Mouse (Mus musculus) mouse embryonic stem cell (cell line): ENCODE measurements around the gene Tha1.

Source experiments
- in situ Hi-C, 2 experiments: fragments of 300-500 bp; cut with MboI; formaldehyde crosslinking; loops; 1 replicate in 1 of 2; 3 replicates in 1 of 2; pipeline ENCODE4 v1.14.3; 2019 to 2020; ENCODE audit warnings: low sequenced_read_pairs in 2 of 2, low pct_unique_long_range_greater_than_20kb in 1 of 2, mixed read lengths in 1 of 2; ENCODE audit not compliant: unreplicated experiment in 1 of 2

The Tha1 gene

DNA sequence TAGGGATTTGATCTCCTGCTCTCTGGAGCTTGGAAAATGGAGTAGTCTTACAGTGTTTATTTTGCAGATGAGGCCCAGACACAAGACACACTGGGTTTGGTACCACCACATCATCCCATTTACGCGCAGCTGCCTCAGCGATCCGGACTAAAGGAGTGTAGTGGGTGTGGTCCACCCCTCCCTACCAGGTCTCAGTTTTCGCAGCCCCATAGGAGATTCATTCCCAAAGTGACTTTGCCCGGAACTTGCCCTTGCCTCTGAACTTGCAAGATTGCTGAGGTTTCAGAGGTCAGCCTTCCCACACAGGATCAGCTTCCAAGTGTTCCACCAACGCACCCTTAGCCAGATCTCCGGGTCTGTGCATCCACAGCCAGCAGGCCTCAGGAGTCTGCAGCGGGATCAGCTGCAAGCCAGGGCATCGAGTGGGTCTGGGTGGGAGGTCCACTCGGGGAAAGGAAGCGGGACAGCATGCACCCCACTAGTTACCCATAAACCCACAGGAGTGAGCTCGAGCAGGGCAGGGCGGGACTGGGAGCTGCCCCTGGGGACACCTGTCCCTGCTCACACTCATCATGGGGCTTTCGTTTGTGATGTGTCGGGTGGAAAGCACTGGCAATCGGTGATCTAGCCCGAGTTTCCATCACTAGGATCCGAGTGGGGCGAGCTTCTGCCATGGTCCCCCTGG lies 15.0 kb upstream of the Tha1 start:
- in situ Hi-C loops = loop anchor here in 1 of 2 experiments (10.0 kb wide), 1 partner anchor 136 kb away; no protein-coding TSS in a partner anchor

DNA sequence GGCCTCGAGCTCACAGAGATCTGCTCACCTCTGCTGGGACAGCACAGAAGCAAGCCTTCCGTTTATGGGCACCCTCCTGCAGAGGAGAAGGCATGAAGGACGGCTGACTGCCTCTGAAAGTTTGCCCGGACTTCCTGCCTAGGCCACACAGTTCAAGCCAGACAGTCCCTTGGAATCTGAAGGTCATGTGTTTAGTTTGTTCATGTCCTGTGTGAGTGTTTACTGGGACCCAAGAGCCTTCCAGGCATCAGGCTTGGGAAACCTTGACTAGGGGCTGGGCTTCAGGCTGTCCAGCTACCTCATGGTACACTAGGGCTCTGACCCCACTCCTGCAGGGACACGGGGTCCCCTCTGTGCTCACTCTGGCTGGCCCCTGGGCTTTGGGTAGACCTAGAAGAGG lies 12.7 kb upstream of the Tha1 start:
- in situ Hi-C loops = loop anchor here in 1 of 2 experiments (10.0 kb wide), 1 partner anchor 139 kb away; no protein-coding TSS in a partner anchor

DNA sequence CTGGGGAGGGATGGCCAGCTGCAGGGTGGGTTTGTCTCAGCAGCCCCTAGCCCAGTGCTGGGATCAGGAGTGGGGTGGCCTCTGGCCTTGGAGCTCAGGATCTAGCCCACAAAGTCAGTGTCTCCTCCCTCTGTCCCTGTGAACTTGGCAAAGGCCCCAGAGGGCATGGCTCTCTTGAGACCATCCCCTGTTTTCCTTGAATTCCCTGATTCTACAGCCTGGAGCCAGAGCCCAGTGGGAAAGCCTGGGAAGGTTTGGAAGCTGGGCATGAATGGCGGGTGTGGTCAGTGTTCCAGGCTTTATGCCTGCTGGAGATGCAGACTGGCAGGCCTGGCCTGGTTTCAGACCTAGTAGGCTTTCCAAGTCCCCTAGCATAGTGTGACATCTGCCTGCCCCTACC lies 8.9 kb upstream of the Tha1 start:
- in situ Hi-C loops = loop anchor here in 1 of 2 experiments (10.0 kb wide), 1 partner anchor 143 kb away; no protein-coding TSS in a partner anchor

DNA sequence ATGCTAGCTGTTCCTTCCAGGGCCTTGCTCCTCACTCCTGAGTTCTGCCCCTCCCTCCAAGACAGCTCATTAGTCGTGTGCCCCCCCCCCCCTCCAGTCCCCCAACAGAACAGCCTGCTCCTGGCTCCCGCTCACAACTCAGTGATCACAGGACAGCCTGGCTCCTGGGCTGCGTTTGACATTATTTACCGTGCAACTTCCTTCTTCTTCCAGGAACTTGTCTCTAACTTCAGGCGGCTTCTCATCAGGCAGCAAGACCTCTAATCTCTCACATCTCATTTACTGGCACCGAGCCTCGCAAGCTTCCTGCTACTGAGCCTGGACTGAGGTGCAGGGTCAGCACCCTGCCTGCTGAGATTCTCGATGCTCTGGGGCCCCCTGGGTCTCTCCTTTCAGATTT lies 8.5 kb upstream of the Tha1 start:
- in situ Hi-C loops = loop anchor here in 1 of 2 experiments (10.0 kb wide), 1 partner anchor 143 kb away; no protein-coding TSS in a partner anchor

DNA sequence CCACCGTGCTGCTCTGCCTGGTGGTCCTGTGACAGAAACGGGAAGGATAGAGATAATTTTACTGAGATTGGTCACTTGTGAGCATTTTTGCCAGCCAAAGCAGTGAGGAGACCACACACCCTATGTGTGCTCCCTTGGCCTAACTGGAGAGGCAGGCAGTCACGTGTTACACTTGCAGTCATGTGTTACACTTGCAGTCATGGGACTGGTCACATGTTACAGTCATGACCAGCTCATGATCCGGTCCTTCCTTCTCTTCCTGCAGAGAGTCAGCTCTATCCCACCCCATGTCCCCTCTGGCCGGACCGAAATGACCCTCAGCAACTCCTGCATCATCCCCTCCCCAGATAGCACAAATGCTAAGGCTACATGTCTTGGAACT lies 7.7 kb upstream of the Tha1 start:
- in situ Hi-C loops = loop anchor here in 1 of 2 experiments (10.0 kb wide), 1 partner anchor 144 kb away; no protein-coding TSS in a partner anchor

DNA sequence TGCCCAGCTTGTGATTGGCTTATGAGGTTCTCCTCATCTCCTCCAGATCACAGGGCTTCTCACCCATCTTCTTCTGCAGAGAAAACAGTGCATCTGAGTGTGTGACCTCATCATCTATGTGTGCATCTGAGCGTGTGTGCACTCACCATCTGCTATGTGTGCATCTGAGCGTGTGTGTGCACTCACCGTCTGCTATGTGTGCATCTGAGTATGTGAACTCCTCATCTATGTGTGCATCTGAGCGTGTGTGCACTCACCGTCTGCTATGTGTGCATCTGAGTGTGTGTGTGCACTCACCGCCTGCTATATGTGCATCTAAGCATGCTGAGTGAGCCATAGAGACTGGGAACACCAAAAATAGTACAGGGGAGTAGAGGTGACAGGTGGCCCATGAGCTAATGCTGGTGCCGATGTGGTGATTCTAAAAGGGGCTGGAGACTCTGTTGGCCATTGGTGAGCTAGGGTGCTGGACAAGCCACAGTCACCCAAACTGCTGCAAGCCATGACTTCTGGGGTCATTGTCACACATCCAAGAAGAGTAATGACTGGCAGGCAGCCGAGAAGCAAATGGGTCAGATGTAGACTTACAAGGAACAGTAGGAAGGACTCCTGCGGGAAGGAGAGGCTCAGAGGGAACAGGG lies 7.2 kb upstream of the Tha1 start:
- in situ Hi-C loops = loop anchor here in 1 of 2 experiments (10.0 kb wide), 1 partner anchor 144 kb away; no protein-coding TSS in a partner anchor

DNA sequence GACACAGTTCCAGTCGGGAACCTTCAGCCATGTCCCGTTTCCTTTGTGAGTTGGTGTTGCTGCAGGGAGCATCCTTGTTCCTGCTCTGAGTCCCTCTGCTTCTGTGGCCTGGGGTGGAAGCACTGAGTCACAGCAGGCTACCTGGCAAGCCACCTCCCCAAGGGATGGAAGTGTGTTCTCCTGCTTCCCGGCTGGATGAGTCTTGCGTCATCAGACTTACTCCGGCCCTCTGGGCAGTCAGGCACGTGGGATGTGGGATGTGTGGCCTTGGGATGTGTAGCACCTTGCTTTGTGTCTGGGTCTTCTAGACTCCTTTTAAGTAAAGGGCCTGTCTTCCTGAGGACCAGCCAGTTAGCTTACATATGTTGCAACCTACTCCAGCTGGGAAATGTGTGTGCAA lies 6.4 kb upstream of the Tha1 start:
- in situ Hi-C loops = loop anchor here (10.0 kb wide), 1 partner anchor 145 kb away; no protein-coding TSS in a partner anchor

DNA sequence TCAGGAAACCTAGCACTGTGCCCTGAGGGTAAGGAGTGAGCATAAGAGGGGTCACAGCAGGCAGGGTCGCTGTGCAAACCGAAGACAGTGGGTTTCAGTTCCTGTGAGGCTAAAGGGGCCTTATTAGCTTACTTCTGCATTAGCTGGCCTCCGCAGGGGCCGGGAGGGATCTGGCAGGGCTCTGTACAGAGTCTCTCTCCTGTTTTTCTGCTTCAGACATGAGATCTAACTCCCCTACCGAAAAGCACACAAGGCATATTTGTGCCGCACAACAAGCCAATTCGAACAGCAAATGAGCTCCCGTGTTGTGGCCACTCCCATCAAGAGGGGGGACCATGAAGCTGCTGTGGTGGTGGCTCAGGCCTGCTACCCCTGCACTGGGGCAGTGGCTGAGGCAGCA lies 5.6 kb upstream of the Tha1 start:
- in situ Hi-C loops = loop anchor here in 1 of 2 experiments (10.0 kb wide), 1 partner anchor 146 kb away; no protein-coding TSS in a partner anchor

DNA sequence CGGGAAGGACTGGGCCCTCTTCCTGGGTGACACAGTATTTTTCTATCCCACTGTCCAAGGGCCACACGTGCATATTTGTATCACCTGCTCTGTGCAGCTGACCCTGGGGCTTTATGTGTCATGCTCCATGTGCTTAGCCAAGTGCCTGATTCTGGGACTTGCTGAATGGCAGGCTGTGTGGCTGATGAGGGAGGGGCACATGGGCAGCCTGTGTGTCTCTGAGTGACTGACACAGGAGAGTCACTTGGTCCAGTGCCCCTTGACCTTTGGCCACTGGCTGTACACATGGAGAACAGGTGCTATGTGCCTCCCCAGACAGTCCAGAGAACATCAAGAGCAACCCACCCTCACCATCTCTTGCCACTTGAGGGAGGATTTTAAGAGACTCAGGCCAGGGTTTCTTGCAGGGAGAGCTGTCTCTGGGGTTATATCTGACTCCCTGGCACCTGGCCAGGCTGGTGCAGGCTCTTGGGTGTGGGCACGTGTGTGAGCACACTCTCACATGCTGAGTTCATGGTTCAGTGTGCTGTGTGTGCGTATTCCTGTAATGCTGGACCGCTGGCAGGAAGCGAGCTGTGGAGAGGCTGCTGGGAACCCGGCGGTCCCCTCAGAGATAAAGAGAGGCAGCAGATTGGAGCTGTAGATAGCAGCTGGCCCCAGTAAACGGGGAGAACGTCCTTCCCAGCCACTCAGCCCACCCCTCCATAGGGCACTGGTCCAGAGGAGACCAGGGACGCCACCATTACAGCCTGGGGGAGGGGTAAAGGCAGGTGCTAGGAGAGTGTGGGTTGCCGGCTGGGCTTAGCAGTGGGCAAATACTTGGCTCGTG lies 4.8 kb upstream of the Tha1 start:
- in situ Hi-C loops = loop anchor here in 1 of 2 experiments (10.0 kb wide), 1 partner anchor 147 kb away; no protein-coding TSS in a partner anchor

DNA sequence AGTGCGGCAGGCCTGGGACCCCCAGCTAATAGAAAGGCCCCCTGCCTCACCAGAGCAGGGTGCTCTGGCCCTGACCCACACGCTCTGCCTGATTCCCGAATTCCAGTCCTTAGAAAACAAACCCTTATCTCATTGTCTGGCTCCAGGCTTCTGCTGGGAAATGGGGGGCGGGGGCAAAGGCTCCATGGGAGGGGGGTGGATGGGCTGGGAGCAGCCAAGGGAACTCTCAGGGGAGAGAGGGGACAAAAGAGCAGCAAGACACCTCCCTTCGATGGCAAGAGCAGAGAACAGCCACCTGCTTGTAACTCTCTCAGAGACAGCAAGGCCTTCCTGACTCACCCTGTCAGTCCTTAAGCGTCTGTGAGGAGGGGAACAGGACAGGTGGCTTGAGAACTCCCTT lies 2.4 kb upstream of the Tha1 start:
- in situ Hi-C loops = loop anchor here in 1 of 2 experiments (10.0 kb wide), 1 partner anchor 149 kb away; no protein-coding TSS in a partner anchor

DNA sequence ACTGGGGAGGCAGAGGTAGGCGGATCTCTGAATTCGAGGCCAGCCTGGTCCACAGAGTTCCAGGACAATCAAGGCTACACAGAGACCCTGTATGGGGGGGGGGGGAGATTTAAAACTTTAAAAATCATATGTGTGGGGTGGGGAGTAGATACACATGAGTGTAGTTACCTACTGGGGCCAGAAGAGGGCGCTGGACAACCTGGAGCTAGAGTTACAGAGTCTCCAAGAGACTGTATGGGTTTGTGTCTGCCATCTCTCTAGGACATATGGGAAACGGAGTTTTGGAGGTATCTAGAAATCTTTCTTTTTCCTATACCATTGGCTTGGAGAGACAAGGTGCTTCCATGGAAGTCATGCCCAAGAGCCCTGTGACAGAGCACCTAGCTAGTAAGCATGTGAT lies 1.1 kb upstream of the Tha1 start:
- in situ Hi-C loops = loop anchor here (5.0 to 10.0 kb wide), 2 partner anchors 150 to 218 kb away; no protein-coding TSS in a partner anchor

DNA sequence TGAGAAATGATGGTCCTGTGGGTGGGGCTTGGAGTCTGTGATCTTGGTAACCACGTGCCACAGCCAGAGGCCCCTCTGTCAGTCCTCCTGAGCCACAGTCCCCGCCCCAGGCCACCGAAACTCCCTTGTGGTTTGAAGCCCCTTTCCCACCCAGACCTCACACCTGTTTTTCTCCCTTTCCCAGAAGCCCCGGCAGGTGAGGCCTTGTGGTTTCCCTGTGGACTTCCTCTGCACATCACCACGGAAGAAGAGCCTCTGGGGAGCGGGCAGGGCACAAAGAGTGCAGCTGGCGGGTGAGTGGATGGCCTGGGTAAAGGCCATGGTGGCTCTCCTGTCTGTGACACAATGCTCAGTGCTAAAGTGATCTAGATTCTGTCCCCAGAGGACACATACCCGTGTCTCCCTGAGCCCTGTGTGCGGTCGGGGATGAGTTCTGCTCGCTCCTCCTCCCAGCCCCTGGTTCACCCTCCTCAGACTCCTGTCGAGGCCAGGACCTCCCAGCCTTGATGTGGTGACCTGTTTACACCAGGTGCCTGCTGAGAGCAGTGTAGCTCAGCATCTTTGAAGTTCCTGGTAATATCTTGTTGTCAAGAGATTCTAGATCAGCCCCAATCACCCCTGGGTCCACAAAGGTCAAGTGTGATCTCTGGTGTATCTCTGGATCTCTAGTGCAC lies 1.2 kb downstream of the Tha1 start:
- in situ Hi-C loops = loop anchor here (5.0 to 10.0 kb wide), 2 partner anchors 153 to 220 kb away; no protein-coding TSS in a partner anchor

DNA sequence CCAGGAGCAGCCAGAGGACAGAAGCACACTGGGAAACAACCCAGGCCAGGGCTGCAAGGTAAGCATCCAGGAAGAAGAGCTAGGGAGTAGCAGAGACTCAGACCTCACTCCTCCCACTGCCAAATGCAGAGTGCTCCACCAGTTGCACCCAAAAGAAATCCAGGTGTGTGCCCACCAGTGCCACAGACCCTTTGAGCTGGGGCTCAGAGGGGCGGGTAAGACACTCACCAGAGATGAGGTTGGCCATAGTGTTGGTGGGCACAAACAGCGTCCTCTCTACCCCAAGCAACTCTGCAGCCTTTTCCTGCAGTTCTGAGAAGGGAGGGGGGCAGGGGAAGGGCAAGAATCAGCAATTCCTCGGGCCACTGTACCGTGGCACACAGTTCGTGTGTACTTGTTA lies 1.9 kb downstream of the Tha1 start:
- in situ Hi-C loops = loop anchor here (5.0 to 10.0 kb wide), 2 partner anchors 153 to 221 kb away; no protein-coding TSS in a partner anchor

DNA sequence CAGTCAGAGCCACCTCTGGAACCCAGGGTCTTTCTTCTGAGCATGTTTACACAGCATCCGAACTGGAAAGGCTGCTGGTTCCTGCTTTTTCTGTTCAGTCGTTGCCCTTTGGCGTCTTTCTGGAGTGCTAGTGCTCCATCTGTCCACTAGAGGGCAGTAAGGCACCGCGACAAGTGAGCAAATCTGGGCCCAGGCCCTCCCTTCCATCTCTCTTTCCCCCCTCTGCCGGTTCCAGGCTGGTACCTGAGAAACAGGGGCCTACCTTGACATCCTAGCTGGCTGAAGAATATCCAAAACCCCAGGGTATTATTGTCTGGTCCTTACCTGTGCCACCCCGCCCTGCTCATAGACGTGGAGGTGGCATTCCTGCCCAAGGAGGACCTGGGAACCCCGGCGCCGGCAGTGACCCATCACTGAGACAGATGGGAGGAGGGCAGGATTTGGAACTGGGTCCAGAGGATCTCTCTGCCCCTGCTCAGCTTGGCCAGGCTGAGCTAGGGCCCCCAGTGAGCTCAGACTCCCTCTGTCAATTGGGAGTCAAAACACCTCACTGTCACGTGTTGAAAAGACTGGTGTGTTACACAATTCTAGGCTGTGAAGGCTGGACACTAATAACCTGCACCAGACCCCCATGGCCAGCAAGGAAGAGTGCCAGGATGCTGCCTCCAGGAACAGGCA lies 2.5 kb downstream of the Tha1 start:
- in situ Hi-C loops = loop anchor here (5.0 to 10.0 kb wide), 2 partner anchors 154 to 221 kb away; no protein-coding TSS in a partner anchor

DNA sequence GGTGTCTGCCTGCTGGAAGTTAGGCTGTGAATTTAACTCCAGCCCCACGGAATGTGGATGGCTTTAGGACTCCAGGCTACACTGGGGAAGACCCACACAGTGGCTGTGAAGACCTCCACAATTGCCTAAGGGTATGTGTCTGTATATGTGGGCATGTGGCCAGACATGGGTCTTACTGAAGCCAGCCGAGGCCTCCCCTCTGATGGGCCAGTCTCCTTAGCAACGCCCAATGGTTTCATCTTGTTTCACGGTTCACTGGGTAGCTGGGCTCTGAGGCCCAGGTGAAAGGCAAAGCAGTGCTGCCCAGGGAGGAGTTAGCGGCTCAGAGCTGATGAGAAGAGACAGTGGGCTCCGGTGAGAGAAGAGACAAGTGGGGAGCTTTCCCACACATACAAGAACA lies 7.3 kb downstream of the Tha1 start:
- in situ Hi-C loops = no loop called here

DNA sequence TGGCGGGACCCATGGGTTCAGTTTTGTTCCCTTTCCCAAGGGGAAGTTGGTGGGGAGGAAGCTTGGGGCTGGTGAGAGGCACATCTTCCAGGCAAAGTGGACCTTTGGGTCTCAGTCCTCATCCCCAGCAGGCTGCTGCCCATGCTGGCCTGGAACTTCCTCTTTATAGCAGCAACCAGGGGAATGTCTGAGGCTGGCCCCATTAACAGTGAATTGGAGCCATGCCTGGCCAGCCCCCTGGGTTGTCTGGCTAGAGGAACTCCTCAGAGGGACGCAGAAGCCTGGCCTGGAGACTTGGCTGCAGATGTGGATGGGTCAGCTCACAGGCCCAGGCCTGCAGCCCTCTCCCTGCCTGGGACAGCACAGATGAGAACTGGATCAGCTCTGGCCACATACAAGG lies 8.5 kb downstream of the Tha1 start:
- in situ Hi-C loops = no loop called here

DNA sequence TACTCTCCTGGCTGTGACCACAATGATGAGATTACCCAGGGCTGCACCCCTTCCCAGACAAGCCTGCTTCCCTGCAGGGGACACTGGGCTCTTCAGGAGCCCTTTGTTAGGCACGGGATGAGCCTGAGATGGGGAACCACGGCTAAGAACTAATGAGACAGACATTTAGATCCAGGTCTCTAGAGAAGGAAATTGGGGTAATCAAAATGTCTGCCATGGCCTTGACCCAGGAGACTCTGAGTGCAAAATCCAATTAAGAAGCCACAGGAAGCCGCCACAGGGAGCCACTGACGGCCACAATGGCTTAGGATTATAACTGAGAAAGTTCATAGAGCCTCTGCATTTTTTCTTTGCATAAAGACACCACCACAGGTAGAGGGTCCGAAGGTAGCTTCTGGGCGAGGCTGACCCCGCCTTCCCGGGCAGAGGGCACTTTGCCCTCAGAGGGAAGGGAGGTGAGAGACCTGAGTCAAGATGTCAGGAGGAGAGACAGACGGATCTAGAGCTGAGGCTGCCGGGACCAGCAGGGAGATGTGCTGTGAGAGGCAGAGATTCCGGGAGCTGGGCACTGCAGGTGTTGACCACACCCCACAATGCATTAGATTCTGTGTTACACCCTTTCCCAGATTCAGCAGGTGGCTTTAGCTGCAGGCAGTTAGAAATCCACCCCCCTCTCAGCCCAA lies 10.0 kb downstream of the Tha1 start:
- in situ Hi-C loops = no loop called here
